Mouse (Mus musculus) hindbrain, embryonic 14.5 days (tissue): ENCODE measurements at regions not wholly inside any gene's neighbourhood (a gene's known extent, or its start where the extent isn't known, plus 50 kb on each side); places are given as distances from the start of the nearest gene placed in this dataset.

Experiments
- ATAC-seq: fragments of 200-750 bp; cut with Nextera tagmentation; 2 replicates; pipeline ENCODE4 v1.8.0; 2017; ENCODE audit warnings: moderate number of reproducible peaks, mild to moderate bottlenecking, moderate TSS enrichment, moderate library complexity; ENCODE audit not compliant: low FRiP score
- DNase-seq: peaks from one replicate; pipeline ENCODE4 v3.0.0-alpha.2; 2015; ENCODE audit warnings: low spot score
- H3K27ac ChIP-seq: fragments of 300-500 bp; sonication (generic); 2 replicates; pipeline ENCODE4 v1.5.1; 2014; ENCODE audit warnings: mild to moderate bottlenecking, moderate library complexity
- H3K27me3 ChIP-seq: fragments of 300-500 bp; sonication (generic); 2 replicates; pipeline ENCODE4 v1.6.1; 2014; ENCODE audit warnings: mild to moderate bottlenecking, low read length, mixed read lengths; ENCODE audit not compliant: control insufficient read depth, insufficient read depth
- H3K36me3 ChIP-seq: fragments of 300-500 bp; sonication (generic); replicated peaks from 2 replicates; pipeline ENCODE4 v1.6.1; 2014; ENCODE audit not compliant: control insufficient read depth, insufficient read depth
- H3K4me1 ChIP-seq: fragments of 300-500 bp; sonication (generic); replicated peaks from 2 replicates; pipeline ENCODE4 v1.6.1; 2014; ENCODE audit warnings: antibody characterized with exemption, low read length, mixed read lengths; ENCODE audit not compliant: control insufficient read depth, insufficient read depth
- H3K4me2 ChIP-seq: fragments of 300-500 bp; sonication (generic); replicated peaks from 2 replicates; pipeline ENCODE4 v1.6.1; 2014; ENCODE audit warnings: mild to moderate bottlenecking, moderate library complexity
- H3K4me3 ChIP-seq: fragments of 300-500 bp; sonication (generic); replicated peaks from 2 replicates; pipeline ENCODE4 v1.5.1; 2014; ENCODE audit warnings: mild to moderate bottlenecking, low read length
- H3K9ac ChIP-seq: fragments of 300-500 bp; sonication (generic); 2 replicates; pipeline ENCODE4 v1.6.1; 2014
- H3K9me3 ChIP-seq: fragments of 300-500 bp; sonication (generic); 2 replicates; pipeline ENCODE4 v1.6.1; 2016; ENCODE audit warnings: low read length; ENCODE audit not compliant: control insufficient read depth
- WGBS: fragments of 180-500 bp; shearing (Covaris S2); extraction: QIAGEN DNeasy Blood & Tissue Kit; methylation state at CpG from one replicate; pipeline ENCODE4 v1.1.7; 2014; 5-methylcytosine and 5-hydroxymethylcytosine counted together

DNA sequence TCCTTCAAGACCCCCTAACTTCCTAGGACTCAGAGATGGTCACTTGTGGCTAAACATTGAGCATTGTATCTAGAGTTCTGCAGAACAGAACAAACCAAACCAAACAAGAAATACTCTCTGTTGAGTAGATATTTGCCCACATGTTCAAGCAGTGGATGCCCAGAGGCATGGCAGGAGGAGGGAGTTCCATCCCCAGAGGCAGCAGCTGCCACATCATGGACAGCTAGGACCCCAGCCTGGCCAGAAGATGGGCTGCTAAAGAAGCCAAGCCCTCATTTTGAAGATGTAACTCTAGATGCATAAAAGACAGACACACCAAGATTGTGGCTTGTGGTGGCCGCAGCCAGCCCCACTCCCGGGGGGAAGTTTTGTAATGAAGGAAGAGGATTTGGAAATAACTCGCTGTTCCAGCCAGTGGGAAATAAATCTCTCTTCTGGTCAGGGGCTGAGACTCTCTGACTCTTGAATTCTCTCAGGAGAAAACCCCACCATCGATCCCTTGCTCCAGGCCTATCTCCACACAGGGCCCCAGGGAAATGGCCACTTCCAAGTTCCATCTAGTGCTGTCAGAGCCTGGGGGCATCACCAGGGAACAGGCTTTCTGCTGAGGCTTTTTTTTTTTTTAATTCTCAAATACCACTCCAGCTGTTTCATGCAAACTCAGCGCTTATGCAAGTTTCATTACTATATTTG is 174.9 kb downstream of the Sox9 start:
- no peak overlapping the region for H3K27ac ChIP-seq
- no peak overlapping the region for H3K4me3 ChIP-seq
- H3K9me3 ChIP-seq, result no peaks in the 10 kb centered on the region
- DNase-seq, result no peak
- no peak overlapping the region for H3K4me2 ChIP-seq
- WGBS, result 73% methylated on average over 5 of the region's 5 CpGs
- H3K9ac ChIP-seq, result no peak overlapping the region
- ATAC-seq, result no peak
- H3K27me3 ChIP-seq, result no peaks in the 10 kb centered on the region
- no peaks in the 10 kb centered on the region; the same call in 1 of the 2 replicates for H3K4me1 ChIP-seq
- H3K36me3 ChIP-seq, result no peaks in the 10 kb centered on the region

DNA sequence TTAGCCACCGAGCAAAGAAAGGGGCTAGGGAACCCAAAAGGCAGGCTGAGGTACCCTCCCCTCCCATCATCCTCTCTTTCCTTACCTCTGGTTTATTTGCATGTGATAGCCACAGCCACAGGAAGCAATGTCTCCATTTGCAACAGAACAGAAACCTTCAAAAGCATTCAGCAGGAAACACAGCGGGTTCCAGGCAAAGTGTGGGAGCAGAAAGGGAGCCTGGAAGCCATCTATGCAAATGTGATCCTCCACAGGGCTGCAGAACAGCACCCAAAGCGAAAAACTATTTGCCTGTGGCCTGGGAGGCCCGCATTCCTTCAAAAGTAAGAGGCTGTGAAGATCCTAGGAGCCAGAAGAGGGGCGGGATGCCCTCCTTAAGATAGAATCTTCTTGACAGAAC is 177.6 kb downstream of the Sox9 start:
- no peak overlapping the region for H3K9ac ChIP-seq
- H3K4me1 ChIP-seq, result no peaks in the 10 kb centered on the region
- no peak overlapping the region for H3K27ac ChIP-seq
- no peak for DNase-seq
- ATAC-seq, result no peak
- H3K27me3 ChIP-seq, result no peaks in the 10 kb centered on the region
- 13% methylated on average over 5 of the region's 5 CpGs for WGBS
- H3K9me3 ChIP-seq, result no peaks in the 10 kb centered on the region
- no peak overlapping the region for H3K4me3 ChIP-seq
- no peaks in the 10 kb centered on the region for H3K36me3 ChIP-seq
- no peak overlapping the region for H3K4me2 ChIP-seq

- WGBS, result 64% methylated on average over 8 of the region's 8 CpGs
- no peak overlapping the region for H3K27ac ChIP-seq
- ATAC-seq, result no peak
- no peaks in the 10 kb centered on the region for H3K9me3 ChIP-seq
- H3K27me3 ChIP-seq, result no peaks in the 10 kb centered on the region
- no peak overlapping the region for H3K9ac ChIP-seq
- no peak for DNase-seq
- H3K4me1 ChIP-seq, result peaks cover 16% of the 10 kb centered on the region
- no peak overlapping the region for H3K4me3 ChIP-seq
- no peak overlapping the region for H3K4me2 ChIP-seq
- H3K36me3 ChIP-seq, result no peaks in the 10 kb centered on the region
Observed at GRCm38 (mm10) chr11:112973286-112973685, 191.3 kb downstream of the Sox9 start.

- H3K4me2 ChIP-seq, result no peak overlapping the region
- no peak overlapping the region for H3K9ac ChIP-seq
- no peaks in the 10 kb centered on the region for H3K36me3 ChIP-seq
- H3K27ac ChIP-seq, result no peak overlapping the region
- H3K4me1 ChIP-seq, result peaks cover 22% of the 10 kb centered on the region
- H3K9me3 ChIP-seq, result no peaks in the 10 kb centered on the region
- DNase-seq (no peak), ATAC-seq (no peak)
- H3K4me3 ChIP-seq, result no peak overlapping the region
- WGBS, result 95% methylated on average over 7 of the region's 7 CpGs
- H3K27me3 ChIP-seq, result no peaks in the 10 kb centered on the region
Observed at GRCm38 (mm10) chr11:112974893-112975292, 192.9 kb downstream of the Sox9 start.

- Histone ChIP-seq H3K27me3 (no peaks in the 10 kb centered on the region), H3K36me3 (no peaks in the 10 kb centered on the region), H3K4me2 (no peak overlapping the region), H3K4me3 (no peak overlapping the region), H3K27ac (peak overlapping the region; percentile 70), H3K9me3 (no peaks in the 10 kb centered on the region), H3K9ac (no peak overlapping the region), H3K4me1 (peaks cover 25% of the 10 kb centered on the region)
- 5% methylated on average over 12 of the region's 12 CpGs for WGBS
- peak; percentile 54 for DNase-seq
- peak; percentile 87 for ATAC-seq
Observed at GRCm38 (mm10) chr11:112976914-112977785, 195.1 kb downstream of the Sox9 start.

DNA sequence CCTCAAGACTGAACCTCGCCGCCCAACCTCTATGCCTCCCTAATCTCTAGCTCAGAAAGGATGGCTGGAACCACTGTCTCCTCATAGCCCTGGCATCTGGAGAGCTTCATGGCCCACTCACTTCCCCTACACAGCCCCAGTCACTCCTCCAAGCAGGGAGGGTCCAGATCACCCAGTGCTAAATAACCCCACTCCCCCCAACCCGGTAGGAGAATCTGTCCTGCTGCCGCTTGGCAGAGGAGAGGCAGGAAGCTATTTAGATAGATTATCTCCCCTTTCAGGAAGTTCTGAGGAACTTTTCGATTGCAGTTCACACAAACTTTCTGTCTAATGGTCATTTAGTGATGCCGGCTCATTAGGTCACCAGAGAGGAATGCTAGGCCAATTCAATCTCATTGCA is 196.9 kb downstream of the Sox9 start:
- H3K4me1 ChIP-seq, result peaks cover 35% of the 10 kb centered on the region
- no peaks in the 10 kb centered on the region for H3K9me3 ChIP-seq
- H3K4me2 ChIP-seq, result no peak overlapping the region
- H3K4me3 ChIP-seq, result no peak overlapping the region
- no peak for DNase-seq
- H3K27me3 ChIP-seq, result no peaks in the 10 kb centered on the region
- no peak for ATAC-seq
- H3K27ac ChIP-seq, result no peak overlapping the region
- 71% methylated on average over 6 of the region's 6 CpGs for WGBS
- H3K36me3 ChIP-seq, result no peaks in the 10 kb centered on the region
- H3K9ac ChIP-seq, result no peak overlapping the region

- Histone ChIP-seq H3K4me2 (no peak overlapping the region), H3K36me3 (no peaks in the 10 kb centered on the region), H3K4me3 (no peak overlapping the region), H3K27ac (no peak overlapping the region), H3K9me3 (no peaks in the 10 kb centered on the region), H3K9ac (no peak overlapping the region), H3K4me1 (peaks cover 35% of the 10 kb centered on the region), H3K27me3 (no peaks in the 10 kb centered on the region)
- WGBS, result 75% methylated on average over 10 of the region's 10 CpGs
- ATAC-seq (no peak), DNase-seq (no peak)
Observed at GRCm38 (mm10) chr11:112979413-112979812, 197.4 kb downstream of the Sox9 start.

- 11% methylated on average over 11 of the region's 11 CpGs for WGBS
- Histone ChIP-seq H3K36me3 (no peaks in the 10 kb centered on the region), H3K9ac (0 out of 2 replicates have a peak overlapping the region, but pooled peaks have one; percentile 3), H3K9me3 (no peaks in the 10 kb centered on the region), H3K27ac (peak overlapping the region; percentile 45; the same call in 1 of the 2 replicates), H3K4me1 (peaks cover 27% of the 10 kb centered on the region), H3K4me3 (no peak overlapping the region), H3K27me3 (no peaks in the 10 kb centered on the region), H3K4me2 (peak overlapping the region; percentile 12)
- DNase-seq (peak; percentile 74), ATAC-seq (peak; percentile 89)
Observed at GRCm38 (mm10) chr11:112982165-112982801, 200.3 kb downstream of the Sox9 start.
